Mouse (Mus musculus) layer of hippocampus, adult 9-11 months (tissue): ENCODE results near the gene Slc6a19.

Source experiments
- DNase-seq: peaks from one replicate; pipeline ENCODE4 v3.0.0; 2022

Gene Slc6a19

GRCm38 (mm10) chr13:73653266-73653665, 51.4 kb downstream of the Slc6a19 start:
- DNase-seq, result no peak

GRCm38 (mm10) chr13:73646397-73647087, 58.1 kb downstream of the Slc6a19 start:
- DNase-seq, result peak; percentile 42

GRCm38 (mm10) chr13:73641296-73641695, 63.4 kb downstream of the Slc6a19 start:
- DNase-seq, result no peak

GRCm38 (mm10) chr13:73637826-73638225, 66.8 kb downstream of the Slc6a19 start:
- DNase-seq, result no peak

- DNase-seq, result no peak
Observed at GRCm38 (mm10) chr13:73631837-73632236, 72.8 kb downstream of the Slc6a19 start.
